Mouse (Mus musculus) heart, embryonic 12.5 days (tissue): ENCODE measurements around the gene Rergl. TPM values are rescaled to one million over a fixed set of nuclear protein-coding genes. Genes with fewer than 3 reads are reported as not detected.

Experiments used
- ATAC-seq: fragments of 200-750 bp; cut with Nextera tagmentation; 2 replicates; pipeline ENCODE4 v1.8.0; 2017; ENCODE audit warnings: moderate TSS enrichment, moderate library complexity; ENCODE audit not compliant: insufficient number of reproducible peaks, low FRiP score
- H3K27ac ChIP-seq: fragments of 300-500 bp; sonication (generic); 2 replicates; pipeline ENCODE4 v1.5.1; 2016; ENCODE audit warnings: mild to moderate bottlenecking, moderate library complexity; ENCODE audit not compliant: poor library complexity, severe bottlenecking
- H3K27me3 ChIP-seq: fragments of 300-500 bp; sonication (generic); replicated peaks from 2 replicates; pipeline ENCODE4 v1.6.1; 2016; ENCODE audit warnings: mild to moderate bottlenecking, moderate library complexity
- H3K36me3 ChIP-seq: fragments of 300-500 bp; sonication (generic); 2 replicates; pipeline ENCODE4 v1.6.1; 2016; ENCODE audit warnings: mild to moderate bottlenecking, moderate library complexity
- H3K4me1 ChIP-seq: fragments of 300-500 bp; sonication (generic); replicated peaks from 2 replicates; pipeline ENCODE4 v1.6.1; 2016; ENCODE audit warnings: mild to moderate bottlenecking
- H3K4me2 ChIP-seq: fragments of 300-500 bp; sonication (generic); 2 replicates; pipeline ENCODE4 v1.6.1; 2016; ENCODE audit warnings: mild to moderate bottlenecking, moderate library complexity
- H3K4me3 ChIP-seq: fragments of 300-500 bp; sonication (generic); 2 replicates; pipeline ENCODE4 v1.5.1; 2016; ENCODE audit warnings: mild to moderate bottlenecking
- H3K9ac ChIP-seq: fragments of 300-500 bp; sonication (generic); 2 replicates; pipeline ENCODE4 v1.6.1; 2016; ENCODE audit warnings: mild to moderate bottlenecking, moderate library complexity
- H3K9me3 ChIP-seq: fragments of 300-500 bp; sonication (generic); replicated peaks from 2 replicates; pipeline ENCODE4 v1.6.1; 2016; ENCODE audit warnings: mild to moderate bottlenecking, moderate library complexity
- WGBS: fragments of 180-500 bp; shearing (Covaris S2); methylation state at CpG from one replicate; pipeline ENCODE4 v1.1.7; 2016; 5-methylcytosine and 5-hydroxymethylcytosine counted together
- polyA plus RNA-seq: library from polyadenylated mRNA; unstranded; fragments of >200 nt; fragmentation: Nextera tagmentation; extraction: Ambion mirVana; gene quantifications from 2 replicates; pipeline ENCODE4 v1.2.1, GENCODE M21; 2016

The Rergl gene
- 0.27 TPM in 1 of 2 replicates, not detected in the other for polyA plus RNA-seq

- ATAC-seq: no peak
- Histone ChIP-seq H3K4me1 (no peaks in the 10 kb centered on the region), H3K9me3 (no peaks in the 10 kb centered on the region), H3K4me2 (no peak within 1 kb of the TSS), H3K4me3 (no peak within 1 kb of the TSS), H3K36me3 (no peaks in the 10 kb centered on the region), H3K9ac (no peak within 1 kb of the TSS), H3K27me3 (no peaks in the 10 kb centered on the region), H3K27ac (no peak within 1 kb of the TSS)
- WGBS: 24% methylated on average over 1 of the region's 1 CpGs
Observed at GRCm38 (mm10) chr6:139501876-139502275, at the start of gene Rergl. Rergl (minus strand) TSS chr6:139501976.

- WGBS: 54% methylated on average over 2 of the region's 2 CpGs
- Histone ChIP-seq H3K27me3 (no peaks in the 10 kb centered on the region), H3K4me2 (no peak overlapping the region), H3K27ac (no peak overlapping the region), H3K9me3 (no peaks in the 10 kb centered on the region), H3K9ac (no peak overlapping the region), H3K4me3 (no peak overlapping the region), H3K4me1 (no peaks in the 10 kb centered on the region), H3K36me3 (no peaks in the 10 kb centered on the region)
- no peak for ATAC-seq
Observed at GRCm38 (mm10) chr6:139538469-139538868, 36.7 kb upstream of the Rergl start.

GRCm38 (mm10) chr6:139525406-139525805 lies 23.6 kb upstream of the Rergl start:
- no peak overlapping the region for H3K4me3 ChIP-seq
- no peak overlapping the region for H3K4me2 ChIP-seq
- no peaks in the 10 kb centered on the region; the same call in 1 of the 2 replicates for H3K9me3 ChIP-seq
- H3K27ac ChIP-seq: no peak overlapping the region
- H3K27me3 ChIP-seq: no peaks in the 10 kb centered on the region
- no peak overlapping the region for H3K9ac ChIP-seq
- no peak for ATAC-seq
- peaks cover 4% of the 10 kb centered on the region; the same call in 1 of the 2 replicates for H3K4me1 ChIP-seq
- H3K36me3 ChIP-seq: no peaks in the 10 kb centered on the region

DNA sequence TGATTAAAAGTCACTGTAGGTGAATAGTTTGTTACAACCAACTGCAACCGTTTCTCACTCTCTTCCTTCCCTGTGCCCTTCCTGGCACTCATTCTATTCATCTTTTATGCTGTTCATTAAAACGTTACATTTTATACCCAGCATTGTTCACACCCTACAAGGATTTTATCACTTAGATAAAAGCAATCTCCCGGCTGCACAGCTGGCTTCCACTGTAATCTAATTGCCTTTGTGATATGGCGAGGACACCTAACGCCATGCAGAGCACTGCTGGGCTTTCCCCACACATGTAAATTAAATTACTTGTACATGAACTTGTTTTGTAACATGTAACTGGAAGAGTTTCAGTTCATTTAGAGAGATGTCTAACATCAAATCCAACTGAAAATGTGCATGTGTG lies 22.5 kb upstream of the Rergl start:
- H3K9me3 ChIP-seq: no peaks in the 10 kb centered on the region; the same call in 1 of the 2 replicates
- no peaks in the 10 kb centered on the region for H3K27me3 ChIP-seq
- H3K4me3 ChIP-seq: no peak overlapping the region
- H3K9ac ChIP-seq: no peak overlapping the region
- H3K27ac ChIP-seq: no peak overlapping the region
- no peak for ATAC-seq
- H3K4me1 ChIP-seq: peaks cover 4% of the 10 kb centered on the region; the same call in 1 of the 2 replicates
- WGBS: 30% methylated on average over 5 of the region's 5 CpGs
- no peaks in the 10 kb centered on the region for H3K36me3 ChIP-seq
- H3K4me2 ChIP-seq: no peak overlapping the region

GRCm38 (mm10) chr6:139514938-139515510 lies 13.2 kb upstream of the Rergl start:
- Histone ChIP-seq H3K9ac (no peak overlapping the region), H3K27ac (no peak overlapping the region), H3K36me3 (no peaks in the 10 kb centered on the region), H3K27me3 (no peaks in the 10 kb centered on the region), H3K4me3 (no peak overlapping the region), H3K9me3 (peaks cover 5% of the 10 kb centered on the region), H3K4me1 (no peaks in the 10 kb centered on the region), H3K4me2 (no peak overlapping the region)
- ATAC-seq: no peak
- WGBS: 78% methylated on average over 3 of the region's 3 CpGs

DNA sequence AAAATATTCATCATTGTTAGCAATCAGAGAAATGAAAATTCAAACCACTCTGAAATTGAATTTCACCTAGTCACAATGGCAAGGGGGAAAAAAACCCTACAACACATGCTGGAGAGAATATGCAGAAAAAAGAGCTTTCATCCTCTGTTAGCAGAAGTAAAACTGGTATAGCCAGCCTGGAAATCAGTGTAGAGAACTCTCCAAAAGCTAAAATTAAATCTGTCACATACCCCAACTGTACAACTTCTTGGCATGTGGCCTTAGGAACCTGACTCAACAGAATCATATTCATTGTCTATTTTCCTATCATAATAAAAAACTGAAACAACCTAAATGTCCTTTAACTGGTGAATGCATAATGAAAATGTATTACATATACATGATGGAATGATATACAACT lies 22.0 kb downstream of the Rergl start:
- no peak overlapping the region for H3K4me2 ChIP-seq
- no peaks in the 10 kb centered on the region for H3K9me3 ChIP-seq
- H3K36me3 ChIP-seq: no peaks in the 10 kb centered on the region
- no peak overlapping the region for H3K4me3 ChIP-seq
- no peak for ATAC-seq
- no peaks in the 10 kb centered on the region for H3K27me3 ChIP-seq
- no peaks in the 10 kb centered on the region for H3K4me1 ChIP-seq
- no peak overlapping the region for H3K27ac ChIP-seq
- no peak overlapping the region for H3K9ac ChIP-seq

GRCm38 (mm10) chr6:139464980-139465379 lies 36.8 kb downstream of the Rergl start:
- Histone ChIP-seq H3K4me3 (no peak overlapping the region), H3K9me3 (no peaks in the 10 kb centered on the region), H3K9ac (no peak overlapping the region), H3K4me2 (no peak overlapping the region), H3K27me3 (no peaks in the 10 kb centered on the region), H3K27ac (no peak overlapping the region), H3K36me3 (no peaks in the 10 kb centered on the region), H3K4me1 (no peaks in the 10 kb centered on the region)
- WGBS: 63% methylated on average over 6 of the region's 6 CpGs
- ATAC-seq: no peak

DNA sequence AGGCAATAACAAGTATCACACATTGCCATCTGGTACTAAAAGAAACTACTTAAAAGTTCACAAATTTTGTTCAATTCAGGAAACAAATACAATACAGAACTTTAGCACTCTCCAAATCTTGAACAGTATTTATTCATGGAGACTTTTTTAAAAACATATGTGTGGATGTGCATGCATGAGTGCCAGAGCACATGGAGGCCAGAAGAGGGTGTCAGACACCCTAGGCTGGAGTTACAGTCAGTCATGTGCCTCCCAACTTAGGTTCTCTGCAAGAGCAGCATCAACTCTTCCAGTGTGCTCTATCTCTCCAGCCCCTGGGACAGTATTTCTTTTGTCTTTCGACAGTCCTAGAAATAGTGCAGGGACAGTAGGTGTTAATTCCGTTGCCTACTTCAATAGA lies 37.5 kb downstream of the Rergl start:
- no peak overlapping the region for H3K4me3 ChIP-seq
- H3K27ac ChIP-seq: no peak overlapping the region
- H3K4me2 ChIP-seq: no peak overlapping the region
- no peaks in the 10 kb centered on the region for H3K27me3 ChIP-seq
- no peak for ATAC-seq
- H3K36me3 ChIP-seq: no peaks in the 10 kb centered on the region
- 72% methylated on average over 2 of the region's 2 CpGs for WGBS
- H3K9me3 ChIP-seq: no peaks in the 10 kb centered on the region
- H3K9ac ChIP-seq: no peak overlapping the region
- no peaks in the 10 kb centered on the region for H3K4me1 ChIP-seq

DNA sequence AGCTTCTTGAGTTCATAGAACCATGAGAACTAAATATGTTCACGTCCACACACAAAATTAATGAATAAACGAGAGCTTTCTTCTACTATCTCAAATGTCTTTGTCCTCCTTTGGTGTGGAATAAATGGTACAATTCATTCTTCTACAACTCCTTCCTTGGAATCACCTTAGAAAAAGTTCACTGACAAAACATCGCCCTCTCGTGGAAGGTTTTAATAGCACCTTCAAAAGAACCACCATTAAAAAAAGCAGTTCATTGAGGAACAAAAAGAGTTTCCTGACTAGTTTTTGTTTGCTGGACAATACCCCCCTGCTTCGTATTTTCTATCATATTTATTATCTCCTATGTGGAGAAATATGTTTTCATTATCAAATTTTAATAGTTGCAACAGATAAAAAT lies 40.7 kb downstream of the Rergl start:
- Histone ChIP-seq H3K9me3 (no peaks in the 10 kb centered on the region), H3K9ac (no peak overlapping the region), H3K36me3 (no peaks in the 10 kb centered on the region), H3K27ac (no peak overlapping the region), H3K4me1 (no peaks in the 10 kb centered on the region), H3K27me3 (no peaks in the 10 kb centered on the region), H3K4me2 (no peak overlapping the region), H3K4me3 (no peak overlapping the region)
- 27% methylated on average over 5 of the region's 5 CpGs for WGBS
- ATAC-seq: no peak

GRCm38 (mm10) chr6:139460470-139460869 lies 41.3 kb downstream of the Rergl start:
- 85% methylated on average over 10 of the region's 10 CpGs for WGBS
- Histone ChIP-seq H3K9ac (no peak overlapping the region), H3K4me2 (no peak overlapping the region)

DNA sequence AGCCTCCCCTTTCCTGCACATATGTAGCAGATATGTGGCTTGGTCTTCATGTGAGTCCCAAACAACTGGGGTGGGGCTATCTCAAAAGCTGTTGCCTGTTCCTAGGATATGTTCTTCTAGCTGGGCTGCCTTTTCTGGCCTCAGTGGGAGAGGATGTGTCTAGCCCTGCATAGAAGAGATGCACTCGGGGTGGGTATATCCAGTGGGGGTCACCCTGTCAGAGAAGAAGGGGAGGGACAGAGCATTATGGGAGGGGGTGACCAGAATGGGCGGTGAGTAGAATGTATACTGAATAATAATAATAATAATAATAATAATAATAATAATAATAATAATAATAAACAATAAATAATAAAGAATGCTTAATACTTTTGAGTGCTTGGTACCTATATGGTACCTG lies 57.8 kb downstream of the Rergl start:
- Histone ChIP-seq H3K27ac (no peak overlapping the region), H3K9me3 (no peaks in the 10 kb centered on the region), H3K4me1 (no peaks in the 10 kb centered on the region), H3K4me2 (no peak overlapping the region), H3K36me3 (no peaks in the 10 kb centered on the region), H3K27me3 (no peaks in the 10 kb centered on the region), H3K4me3 (no peak overlapping the region), H3K9ac (no peak overlapping the region)
- no peak for ATAC-seq
- 71% methylated on average over 2 of the region's 2 CpGs for WGBS

More at GRCm38 (mm10) chr6:139460470-139460869, 41.3 kb downstream of the Rergl start:
- H3K9me3 ChIP-seq: no peaks in the 10 kb centered on the region
- H3K27ac ChIP-seq: no peak overlapping the region
- no peak for ATAC-seq
- no peak overlapping the region for H3K4me3 ChIP-seq
- no peaks in the 10 kb centered on the region for H3K36me3 ChIP-seq
- H3K4me1 ChIP-seq: no peaks in the 10 kb centered on the region
- no peaks in the 10 kb centered on the region for H3K27me3 ChIP-seq
